Mouse (Mus musculus): ENCODE measurements around the gene Rundc1.
"Not testable (repeated sequence)": the region's sequence is repeated elsewhere in the genome, so short reads cannot be mapped to it uniquely, and the experiment has no call there.

Gene Rundc1

GRCm38 (mm10) chr11:101467477-101468262 is 42.8 kb downstream of the Rundc1 start:
- peak; percentile 80 for DNase-seq

- no peak for DNase-seq
Observed at GRCm38 (mm10) chr11:101468263-101468688, 43.4 kb downstream of the Rundc1 start.

GRCm38 (mm10) chr11:101468731-101469130 is 43.8 kb downstream of the Rundc1 start:
- no peak for DNase-seq

- DNase-seq = no peak
Observed at GRCm38 (mm10) chr11:101469155-101469554, 44.3 kb downstream of the Rundc1 start.

GRCm38 (mm10) chr11:101470206-101470605 is 45.3 kb downstream of the Rundc1 start:
- DNase-seq = no peak

- no peak for DNase-seq
Observed at GRCm38 (mm10) chr11:101471926-101472325, 47.0 kb downstream of the Rundc1 start.

GRCm38 (mm10) chr11:101472336-101472735 is 47.5 kb downstream of the Rundc1 start:
- DNase-seq = no peak

- DNase-seq = not testable (repeated sequence)
Observed at GRCm38 (mm10) chr11:101473686-101474085, 48.8 kb downstream of the Rundc1 start.

GRCm38 (mm10) chr11:101474298-101474697 is 49.4 kb downstream of the Rundc1 start:
- DNase-seq = no peak

- DNase-seq = not testable (repeated sequence)
Observed at GRCm38 (mm10) chr11:101476361-101476760, 51.5 kb downstream of the Rundc1 start.

- DNase-seq = no peak
Observed at GRCm38 (mm10) chr11:101477194-101477551, 52.3 kb downstream of the Rundc1 start.

GRCm38 (mm10) chr11:101477552-101478211 is 52.8 kb downstream of the Rundc1 start:
- no peak for DNase-seq

GRCm38 (mm10) chr11:101479171-101479635 is 54.3 kb downstream of the Rundc1 start:
- DNase-seq = no peak

GRCm38 (mm10) chr11:101480912-101481311 is 56.0 kb downstream of the Rundc1 start:
- no peak for DNase-seq

GRCm38 (mm10) chr11:101483804-101484203 is 58.9 kb downstream of the Rundc1 start:
- DNase-seq = no peak

- no peak for DNase-seq
Observed at GRCm38 (mm10) chr11:101484245-101484644, 59.4 kb downstream of the Rundc1 start.

GRCm38 (mm10) chr11:101484814-101485213 is 59.9 kb downstream of the Rundc1 start:
- no peak for DNase-seq
